Mouse (Mus musculus): ENCODE data around the gene Eif5.

- no peak for TF ChIP-seq CTCF (IDR thresholded peaks at IDR 0.05; ENCODE audit: extremely low read depth, insufficient read depth, insufficient read length, insufficient replicate concordance)
- no peak for TF ChIP-seq POLR2A (IDR thresholded peaks at IDR 0.05; ENCODE audit: low read depth, low read length)
Observed at GRCm38 (mm10) chr12:111592407-111593021, 54.7 kb downstream of the Eif5 start.
